Mouse (Mus musculus): ENCODE measurements around the gene Eci1. TPM values are rescaled to one million over a fixed set of nuclear protein-coding genes. Genes with fewer than 3 reads are reported as not detected.
A peak's percentile ranks its signal among the peaks of the same experiment; 100 is the strongest.
"Not testable (repeated sequence)": the region's sequence is repeated elsewhere in the genome, so short reads cannot be mapped to it uniquely, and the experiment has no call there.

The Eci1 gene
- total RNA-seq, 2 experiments from 2014 or later, result 147 to 161 TPM

DNA sequence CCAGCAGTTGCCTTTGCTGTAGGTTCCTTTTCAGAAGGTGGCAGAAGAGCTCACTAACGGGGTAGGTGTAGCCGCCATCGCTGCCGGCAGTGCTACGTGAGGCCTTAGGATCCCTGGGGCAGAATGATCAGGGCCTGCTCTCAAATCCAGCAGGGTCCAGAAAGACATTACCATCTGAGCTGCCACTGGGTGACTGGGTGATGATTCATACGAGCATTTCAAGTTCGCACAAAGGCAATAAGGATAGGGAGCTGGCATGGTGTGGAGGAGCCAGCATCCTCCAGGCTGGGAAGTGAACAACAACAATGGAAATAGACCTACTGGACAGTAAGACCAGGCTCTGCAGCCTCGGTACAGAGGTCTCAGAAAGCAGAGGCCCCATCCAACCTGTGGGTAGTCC is 13.9 kb downstream of the Eci1 start:
- no peak for DNase-seq

- no peak for DNase-seq
These were observed 14.7 kb downstream of the Eci1 start for GRCm38 (mm10) chr17:24441148-24441547.

- DNase-seq, result no peak
These were observed 15.7 kb downstream of the Eci1 start for GRCm38 (mm10) chr17:24442107-24442506.

DNA sequence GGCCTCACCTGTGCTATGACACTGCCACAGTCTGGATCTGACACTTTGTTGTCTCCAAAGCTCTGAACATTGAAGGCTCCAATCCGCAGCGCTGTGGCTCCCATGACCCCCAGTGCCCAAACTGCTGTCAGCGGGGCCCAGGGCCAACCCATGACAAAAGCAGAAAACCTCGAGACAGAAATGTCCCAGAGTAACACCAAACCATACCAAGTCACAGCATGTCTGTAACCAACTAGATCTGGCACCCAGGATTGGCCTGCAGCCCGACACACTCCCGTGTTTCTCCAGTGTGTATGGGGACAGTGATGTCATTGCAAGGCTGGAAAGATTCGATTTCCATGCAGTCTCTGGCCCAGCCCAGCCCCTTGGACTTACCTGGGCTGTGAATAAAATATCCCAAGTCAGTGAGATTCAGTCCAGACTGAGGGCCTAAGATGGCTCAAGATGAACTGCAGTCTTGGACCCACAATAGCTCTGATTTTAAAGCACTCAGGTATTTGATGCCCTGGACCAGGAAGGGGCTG is 16.3 kb downstream of the Eci1 start, which contains the start of gene Dnase1l2:
Dnase1l2 (minus strand) TSS at position 474 of the 524 bp plus-strand sequence.
- no peak for DNase-seq

DNA sequence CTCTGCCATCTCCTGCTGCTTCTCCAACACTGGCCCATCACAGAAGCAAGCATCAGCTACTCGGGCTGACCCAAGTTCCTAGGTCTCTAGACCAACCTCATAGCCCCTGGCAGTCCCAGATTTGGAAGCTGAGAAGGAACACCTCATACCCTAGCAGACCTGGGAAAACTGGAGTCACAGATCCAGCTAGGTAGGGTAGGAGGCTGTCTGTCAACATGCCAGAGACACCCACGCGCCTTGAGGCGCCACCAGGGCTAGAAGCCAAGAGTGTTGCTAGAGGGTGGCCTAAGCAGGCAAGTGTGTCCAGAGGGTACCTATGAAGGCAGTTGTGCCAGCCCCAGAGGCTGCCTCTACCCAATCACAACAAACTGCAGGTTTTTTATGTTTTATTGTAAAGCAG is 17.0 kb downstream of the Eci1 start:
- DNase-seq, result no peak

DNA sequence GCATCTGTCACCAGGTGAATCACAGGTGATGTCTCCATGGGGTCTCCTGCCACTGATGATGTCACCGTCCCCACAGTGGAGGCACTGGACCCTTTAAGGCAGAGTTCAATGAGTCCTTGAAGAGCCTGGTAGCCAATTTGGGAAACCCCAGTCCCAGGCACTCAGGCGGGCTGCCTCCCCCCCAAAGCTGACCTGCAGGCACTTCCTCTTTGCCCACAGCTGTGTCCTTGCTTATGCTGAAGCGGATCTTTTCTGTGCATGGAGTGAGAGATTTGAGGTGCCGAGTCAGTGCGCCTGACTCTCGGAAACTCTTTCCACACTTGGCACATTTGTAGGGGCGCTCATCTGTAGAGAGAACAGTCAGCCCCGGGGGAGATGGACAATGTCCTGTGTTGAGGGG is 20.1 kb downstream of the Eci1 start:
- no peak for DNase-seq

DNA sequence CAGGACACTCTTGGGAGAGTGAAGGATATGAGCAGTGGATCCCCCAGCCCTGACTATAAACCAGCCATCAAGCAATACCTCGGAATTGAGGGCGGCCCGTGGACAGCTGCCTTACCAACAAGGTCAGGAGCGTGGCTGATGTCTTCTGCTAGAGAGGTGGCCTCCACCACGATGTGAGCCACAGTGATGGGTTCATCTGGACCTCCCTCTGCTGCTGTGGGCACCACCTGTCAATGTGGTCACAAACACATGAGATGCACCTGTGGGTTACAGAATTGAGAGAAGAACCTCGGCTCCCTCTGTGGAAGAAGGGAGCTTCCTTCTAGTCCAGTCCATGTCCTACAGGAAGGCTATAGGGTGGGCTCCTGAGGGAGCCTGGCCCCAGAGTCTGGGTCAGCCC is 23.1 kb downstream of the Eci1 start:
- no peak for DNase-seq

DNA sequence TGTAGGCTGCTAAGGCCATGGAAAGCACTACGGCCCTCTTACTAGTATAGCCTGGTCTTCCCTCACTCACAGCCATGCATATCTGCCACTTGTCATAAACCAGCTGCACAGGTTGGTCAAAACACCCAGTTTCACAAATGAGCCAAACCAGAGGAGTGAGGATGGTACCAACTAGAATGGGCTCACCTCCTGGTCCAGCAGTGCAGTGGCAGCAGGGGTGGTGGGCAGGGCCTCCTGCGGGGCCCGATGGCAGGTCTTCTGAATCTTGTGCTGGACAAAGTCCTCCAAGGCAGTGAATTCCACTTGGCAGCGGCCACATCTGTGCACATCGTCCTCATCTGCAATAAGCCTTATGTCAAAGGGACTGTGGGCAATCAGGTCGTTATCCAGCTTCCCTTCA is 24.8 kb downstream of the Eci1 start:
- no peak for DNase-seq

GRCm38 (mm10) chr17:24453372-24453771 is 26.9 kb downstream of the Eci1 start:
- DNase-seq, result no peak

DNA sequence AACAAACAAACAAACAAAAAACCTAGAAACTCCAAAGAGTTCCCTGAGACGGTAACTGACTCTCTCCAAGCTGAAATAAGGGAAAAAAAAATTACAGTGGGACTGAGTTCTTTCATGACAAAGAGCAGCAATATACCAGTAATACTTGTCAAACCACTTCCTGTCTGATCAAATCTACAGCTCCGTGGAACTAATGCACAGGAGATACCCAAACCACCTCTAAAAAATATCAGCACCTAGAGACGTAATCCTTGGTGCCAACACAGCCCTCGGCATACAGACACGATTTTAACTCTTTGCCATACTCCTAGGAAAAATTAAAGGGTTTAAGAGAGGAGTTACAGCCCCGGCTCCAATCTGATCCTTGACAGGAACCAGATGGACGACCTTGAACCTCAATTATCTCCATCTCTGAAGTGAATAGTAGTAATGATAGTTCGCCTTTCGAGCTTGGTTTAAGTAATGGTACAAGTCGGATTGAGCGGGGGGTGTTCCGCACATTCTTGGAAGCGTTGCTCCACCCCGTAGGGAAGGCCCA is 27.8 kb downstream of the Eci1 start:
- no peak for DNase-seq

GRCm38 (mm10) chr17:24454756-24455522 is 28.5 kb downstream of the Eci1 start:
- DNase-seq, result peak; percentile 98

DNA sequence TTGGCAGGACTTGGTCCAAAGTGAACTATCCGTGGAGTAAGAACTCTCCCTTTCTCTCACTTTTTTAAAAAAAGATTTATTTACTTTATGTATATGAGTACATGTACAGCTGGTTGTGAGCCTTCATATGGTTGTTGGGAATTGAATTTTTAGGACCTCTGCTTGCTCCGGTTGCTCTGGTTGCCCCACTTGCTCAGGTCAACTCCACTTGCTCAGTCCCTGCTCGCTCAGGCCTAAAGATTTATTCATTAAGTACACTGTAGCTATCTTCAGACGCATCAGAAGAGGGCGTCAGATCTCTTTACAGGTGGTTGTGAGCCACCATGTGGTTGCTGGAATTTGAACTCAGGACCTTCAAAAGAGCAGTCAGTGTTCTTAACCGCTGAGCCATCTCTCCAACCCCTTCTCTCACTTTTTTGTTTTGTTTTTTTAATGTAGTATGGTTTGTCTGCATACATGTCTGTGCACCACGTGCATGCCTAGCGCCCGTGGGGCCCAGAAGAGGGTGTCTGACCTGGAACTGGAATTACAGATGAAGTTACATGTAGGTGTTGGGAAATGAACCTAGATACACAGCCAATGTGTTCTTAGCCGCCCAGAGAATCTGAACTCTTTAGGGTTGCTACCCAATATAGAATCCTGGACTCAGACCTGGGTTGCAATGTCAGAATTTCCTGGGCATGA is 29.2 kb downstream of the Eci1 start:
- DNase-seq, result not testable (repeated sequence)

DNA sequence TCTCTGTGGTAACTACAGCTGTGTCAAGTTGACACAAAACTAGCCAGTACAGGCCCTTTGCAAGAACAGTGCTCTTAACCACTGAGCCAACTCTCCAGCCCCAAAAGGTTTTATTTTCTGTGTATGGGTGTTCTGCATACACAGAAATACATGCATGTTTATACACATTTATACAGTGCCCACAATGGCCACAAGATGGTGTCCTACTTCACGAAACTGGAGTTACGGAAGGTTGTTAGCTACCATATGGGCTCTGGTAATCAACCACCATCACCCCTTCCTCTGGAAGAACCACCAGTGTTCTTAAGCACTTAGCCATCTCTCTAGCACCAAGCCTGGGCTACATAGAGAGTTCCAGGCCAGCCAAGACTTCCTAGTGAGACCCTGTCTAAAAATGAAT is 35.1 kb downstream of the Eci1 start:
- DNase-seq, result no peak

DNA sequence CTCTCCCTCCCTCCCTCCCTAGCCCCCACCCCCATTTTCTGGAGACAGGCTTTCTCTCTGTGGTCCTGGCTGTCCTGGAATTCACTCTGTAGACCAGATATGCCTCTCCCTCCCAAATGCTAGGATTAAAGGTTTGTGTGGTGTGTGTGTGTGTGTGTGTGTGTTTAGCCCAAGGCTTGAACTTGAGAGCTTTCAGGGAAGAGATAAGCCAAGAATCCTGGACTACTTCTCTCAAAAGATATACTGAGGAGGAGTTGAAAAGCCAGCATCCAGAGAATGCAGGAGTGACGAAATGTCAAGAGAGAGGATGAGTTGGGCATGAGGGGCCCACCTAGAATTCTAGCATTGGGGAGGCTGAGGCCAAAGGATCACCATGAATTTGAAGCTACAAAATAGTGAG is 36.5 kb downstream of the Eci1 start:
- DNase-seq, result no peak

GRCm38 (mm10) chr17:24463374-24464133 is 37.1 kb downstream of the Eci1 start:
- DNase-seq, result no peak

- DNase-seq, result no peak
These were observed 42.3 kb downstream of the Eci1 start for GRCm38 (mm10) chr17:24468636-24469246.

GRCm38 (mm10) chr17:24469336-24469909 is 43.0 kb downstream of the Eci1 start:
- DNase-seq, result no peak

DNA sequence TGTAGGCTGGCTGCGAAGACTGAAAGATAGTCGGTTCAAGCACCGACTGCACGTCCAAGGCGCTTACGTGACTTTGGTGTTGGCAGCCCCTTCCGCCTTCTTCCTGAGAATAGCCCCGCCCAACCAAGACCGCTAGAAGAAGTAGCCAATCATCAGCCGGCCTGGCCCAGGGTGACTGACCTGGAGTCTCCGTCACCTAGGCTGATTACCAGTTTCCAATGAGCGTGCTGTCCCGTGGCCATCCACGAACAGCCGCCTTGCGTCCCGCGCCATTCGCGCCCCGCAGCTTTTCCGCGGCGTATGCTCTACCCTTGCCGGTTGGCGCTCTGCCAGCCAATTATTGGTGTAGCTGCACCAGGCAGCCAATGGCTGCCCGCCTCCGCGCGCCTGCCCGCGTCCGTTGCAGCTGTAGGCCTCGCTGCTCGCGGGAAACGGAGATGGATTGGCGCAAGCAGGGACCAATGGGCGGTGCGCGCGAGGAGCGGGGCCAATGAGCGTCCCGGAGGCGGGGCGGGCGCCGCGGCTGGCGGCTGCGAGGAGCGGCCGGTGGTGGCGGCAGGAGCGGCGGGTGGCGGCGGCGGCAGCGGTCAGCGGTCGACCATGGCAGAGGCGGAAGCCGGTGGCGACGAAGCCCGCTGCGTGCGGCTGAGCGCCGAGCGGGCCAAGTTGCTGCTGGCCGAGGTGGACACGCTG is 43.6 kb downstream of the Eci1 start, which contains the start of the genes E4f1 and Pgp:
E4f1 (minus strand) TSS at position 404 of the 693 bp plus-strand sequence.
Pgp (plus strand) TSS at position 483 of the 693 bp plus-strand sequence.
- DNase-seq, result peak; percentile 99

DNA sequence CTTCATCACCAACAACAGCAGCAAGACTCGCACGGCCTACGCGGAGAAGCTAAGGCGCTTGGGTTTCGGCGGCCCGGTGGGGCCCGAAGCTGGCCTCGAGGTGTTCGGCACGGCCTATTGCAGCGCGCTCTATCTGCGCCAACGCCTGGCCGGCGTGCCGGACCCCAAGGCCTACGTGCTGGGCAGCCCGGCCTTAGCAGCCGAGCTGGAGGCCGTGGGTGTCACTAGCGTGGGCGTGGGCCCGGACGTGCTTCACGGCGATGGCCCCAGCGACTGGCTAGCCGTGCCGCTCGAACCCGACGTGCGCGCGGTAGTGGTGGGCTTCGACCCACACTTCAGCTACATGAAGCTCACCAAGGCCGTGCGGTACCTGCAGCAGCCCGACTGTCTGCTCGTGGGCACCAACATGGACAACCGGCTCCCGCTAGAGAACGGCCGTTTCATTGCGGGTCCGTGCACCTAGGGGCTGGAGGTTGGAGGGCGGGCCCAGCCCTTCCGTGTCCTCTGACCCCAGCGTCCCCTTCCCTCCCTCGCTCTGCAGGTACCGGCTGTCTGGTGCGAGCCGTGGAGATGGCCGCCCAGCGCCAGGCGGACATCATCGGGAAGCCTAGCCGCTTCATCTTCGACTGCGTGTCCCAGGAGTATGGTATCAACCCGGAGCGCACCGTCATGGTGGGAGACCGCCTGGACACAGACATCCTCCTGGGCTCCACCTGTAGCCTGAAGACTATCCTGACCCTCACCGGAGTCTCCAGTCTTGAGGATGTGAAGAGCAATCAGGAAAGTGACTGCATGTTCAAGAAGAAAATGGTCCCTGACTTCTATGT is 44.5 kb downstream of the Eci1 start:
- peak; percentile 52 for DNase-seq

GRCm38 (mm10) chr17:24472512-24472911 is 46.1 kb downstream of the Eci1 start:
- peak; percentile 50 for DNase-seq

Measured in gastrocnemius, postnatal 10 days (tissue).